Mouse (Mus musculus): ENCODE data around the gene Itga7.

DNA sequence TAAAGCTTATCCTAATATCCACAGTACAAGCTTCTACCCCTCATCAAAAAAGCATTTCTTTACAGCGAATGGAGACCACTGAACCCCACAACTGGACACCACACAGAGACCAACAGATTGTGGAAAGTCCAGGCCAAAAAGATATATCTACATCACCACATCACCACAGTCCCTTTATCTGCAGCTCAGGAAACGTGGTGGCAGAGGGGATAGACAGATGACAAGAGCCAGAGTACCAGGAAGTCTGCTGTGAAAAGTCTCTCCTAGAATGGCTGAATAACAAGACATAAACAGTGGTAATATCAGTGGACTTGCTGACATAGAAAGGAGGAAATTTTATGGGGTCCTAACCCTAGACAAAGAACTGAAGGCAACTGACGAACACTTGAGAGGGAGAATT is 42.8 kb downstream of the Itga7 start:
- TF ChIP-seq ZKSCAN1 (IDR thresholded peaks at IDR 0.05; ENCODE audit: low read depth, low read length) (no peak), NELFE (IDR thresholded peaks at IDR 0.05; ENCODE audit: low read depth, low read length) (no peak), ELF1 (IDR thresholded peaks at IDR 0.05; ENCODE audit: low read depth, low read length) (no peak), MEF2A (IDR thresholded peaks at IDR 0.05; ENCODE audit: extremely low read depth, insufficient replicate concordance, low read depth, low read length, poor library complexity, severe bottlenecking) (no peak), POLR2A (IDR thresholded peaks at IDR 0.05; ENCODE audit: control insufficient read depth in 1 of 2, insufficient read depth in 1 of 2, low read depth in 1 of 2, low read length in 2 of 2, poor library complexity in 1 of 2) (no peak), E2F4 (IDR thresholded peaks at IDR 0.05; ENCODE audit: borderline replicate concordance, low read depth, low read length) (no peak), CTCF (IDR thresholded peaks at IDR 0.05 in 2 of 3, conservative IDR thresholded peaks at IDR 0.05 in 1 of 3; ENCODE audit: control insufficient read depth in 1 of 3, insufficient read depth in 1 of 3, low read depth in 2 of 3, low read length in 3 of 3, poor library complexity in 1 of 3, severe bottlenecking in 1 of 3) (no peak), EP300 (IDR thresholded peaks at IDR 0.05; ENCODE audit: low read depth in 1 of 2, low read length in 2 of 2) (no peak), CHD2 (IDR thresholded peaks at IDR 0.05; ENCODE audit: low read length) (no peak)
